Mouse (Mus musculus): Measurements from ENCODE around the gene Rph3a. TPM values are rescaled to one million over a fixed set of nuclear protein-coding genes. Genes with fewer than 3 reads are reported as not detected.

Rph3a gene
- not detected in 2 replicates for polyA plus RNA-seq (2012; rRNA removed)

- no peak for DNase-seq (ENCODE audit: low read depth)
These were observed at the start of gene Rph3a for GRCm38 (mm10) chr5:121009811-121010569. Gene Rph3a (minus strand): TSS chr5:121010092.

GRCm38 (mm10) chr5:121058261-121058660 is 48.4 kb upstream of the Rph3a start:
- DNase-seq (ENCODE audit: low read depth), result no peak

- no peak for DNase-seq (ENCODE audit: low read depth)
These were observed 44.0 kb upstream of the Rph3a start for GRCm38 (mm10) chr5:121053886-121054285.

- DNase-seq (ENCODE audit: low read depth), result no peak
These were observed 31.9 kb upstream of the Rph3a start for GRCm38 (mm10) chr5:121041791-121042190.

- no peak for DNase-seq (ENCODE audit: low read depth)
These were observed 29.6 kb upstream of the Rph3a start for GRCm38 (mm10) chr5:121039465-121039864.

GRCm38 (mm10) chr5:121030161-121030560 is 20.3 kb upstream of the Rph3a start:
- DNase-seq (ENCODE audit: low read depth), result no peak

- DNase-seq (ENCODE audit: low read depth), result no peak
These were observed 9.6 kb upstream of the Rph3a start for GRCm38 (mm10) chr5:121019505-121019904.

- no peak for DNase-seq (ENCODE audit: low read depth)
These were observed 7.8 kb upstream of the Rph3a start for GRCm38 (mm10) chr5:121017699-121018098.

GRCm38 (mm10) chr5:121016405-121016804 is 6.5 kb upstream of the Rph3a start:
- no peak for DNase-seq (ENCODE audit: low read depth)

- no peak for DNase-seq (ENCODE audit: low read depth)
These were observed 4.6 kb upstream of the Rph3a start for GRCm38 (mm10) chr5:121014496-121014895.

- DNase-seq (ENCODE audit: low read depth), result no peak
These were observed 2.1 kb upstream of the Rph3a start for GRCm38 (mm10) chr5:121011962-121012361.

GRCm38 (mm10) chr5:121009406-121009805 is 486 bp downstream of the Rph3a start:
- no peak for DNase-seq (ENCODE audit: low read depth)

- no peak for DNase-seq (ENCODE audit: low read depth)
These were observed 1.3 kb downstream of the Rph3a start for GRCm38 (mm10) chr5:121008411-121009239.

- DNase-seq (ENCODE audit: low read depth), result no peak
These were observed 2.3 kb downstream of the Rph3a start for GRCm38 (mm10) chr5:121007563-121007962.

- DNase-seq (ENCODE audit: low read depth), result no peak
These were observed 2.8 kb downstream of the Rph3a start for GRCm38 (mm10) chr5:121007130-121007529.

GRCm38 (mm10) chr5:121006176-121006575 is 3.7 kb downstream of the Rph3a start:
- DNase-seq (ENCODE audit: low read depth), result no peak

- no peak for DNase-seq (ENCODE audit: low read depth)
These were observed 6.1 kb downstream of the Rph3a start for GRCm38 (mm10) chr5:121003781-121004180.

GRCm38 (mm10) chr5:120999573-120999972 is 10.3 kb downstream of the Rph3a start:
- DNase-seq (ENCODE audit: low read depth), result no peak

- DNase-seq (ENCODE audit: low read depth), result no peak
These were observed 21.5 kb downstream of the Rph3a start for GRCm38 (mm10) chr5:120988373-120988772.

- DNase-seq (ENCODE audit: low read depth), result no peak
These were observed 26.9 kb downstream of the Rph3a start for GRCm38 (mm10) chr5:120983029-120983428.

- DNase-seq (ENCODE audit: low read depth), result no peak
These were observed 28.7 kb downstream of the Rph3a start for GRCm38 (mm10) chr5:120981211-120981610.

GRCm38 (mm10) chr5:120980116-120980515 is 29.8 kb downstream of the Rph3a start:
- DNase-seq (ENCODE audit: low read depth), result no peak

- DNase-seq (ENCODE audit: low read depth), result no peak
These were observed 33.8 kb downstream of the Rph3a start for GRCm38 (mm10) chr5:120976138-120976537.

Measured in gonadal fat pad, adult 2 months (tissue).